Comparison of ENCODE assay signal across 23 mouse cellular contexts in genomic region chr2:153167136-153167535, GRCm38 (mm10).
"Had no signal": no experiment of that assay in that cellular context is flagged by ENCODE, and none has a peak within 500 bp of the region (broad histone marks: within the 10 kb centered on the region; RNA-seq: fewer than 3 reads in every experiment).

No protein-coding gene starts in this region.

- H3K4me2 ChIP-seq: limb, embryonic 12.5 days; limb, embryonic 15.5 days; lung, embryonic 15.5 days; midbrain, embryonic 12.5 days; midbrain, embryonic 15.5 days; neural tube, embryonic 13.5 days; stomach, embryonic 15.5 days had no signal

- H3K27ac ChIP-seq: left cerebral cortex, adult 2 months; limb, embryonic 12.5 days; limb, embryonic 15.5 days; liver, embryonic 14.5 days; lung, embryonic 15.5 days; midbrain, embryonic 12.5 days; midbrain, embryonic 15.5 days; neural tube, embryonic 13.5 days had no signal

- H3K27me3 ChIP-seq: limb, embryonic 12.5 days; limb, embryonic 15.5 days; lung, embryonic 15.5 days; midbrain, embryonic 12.5 days; midbrain, embryonic 15.5 days; neural tube, embryonic 13.5 days; stomach, embryonic 15.5 days had no signal

- H3K36me3 ChIP-seq: midbrain, embryonic 15.5 days; neural tube, embryonic 13.5 days; stomach, embryonic 15.5 days had no signal

- DNase-seq: kidney, adult 18-20 months; kidney, postnatal 10 days; layer of hippocampus, postnatal 36 days; left cerebral cortex, postnatal 4 days; lung, adult 18-20 months; lung, postnatal 10 days; lung, postnatal 36 days; retina, postnatal 1 day; right cerebral cortex, postnatal 25 days; spleen, adult 18-20 months; thymus, postnatal 25 days had no signal

- H3K9ac ChIP-seq: limb, embryonic 12.5 days; limb, embryonic 15.5 days; liver, embryonic 14.5 days; lung, embryonic 15.5 days; midbrain, embryonic 12.5 days; midbrain, embryonic 15.5 days; neural tube, embryonic 13.5 days; stomach, embryonic 15.5 days had no signal

- H3K4me3 ChIP-seq: left cerebral cortex, adult 2 months; limb, embryonic 12.5 days; limb, embryonic 15.5 days; lung, embryonic 15.5 days; midbrain, embryonic 12.5 days; midbrain, embryonic 15.5 days; myocyte; neural tube, embryonic 13.5 days; stomach, embryonic 15.5 days had no signal

- H3K9me3 ChIP-seq: limb, embryonic 12.5 days; limb, embryonic 15.5 days; lung, embryonic 15.5 days; midbrain, embryonic 12.5 days; midbrain, embryonic 15.5 days; neural tube, embryonic 13.5 days; stomach, embryonic 15.5 days had no signal

- ATAC-seq: inflammation-experienced regulatory T-cells, adult 6 months; intestine, embryonic 16.5 days; midbrain, embryonic 15.5 days had no signal
